Mouse (Mus musculus) intestine, embryonic 16.5 days (tissue): ENCODE results near the gene Spata25. TPM values are rescaled to one million over a fixed set of nuclear protein-coding genes. Genes with fewer than 3 reads are reported as not detected.
A peak's percentile ranks its signal among the peaks of the same experiment; 100 is the strongest.
"Not testable (repeated sequence)": the region's sequence is repeated elsewhere in the genome, so short reads cannot be mapped to it uniquely, and the experiment has no call there.

ENCODE experiments used
- ATAC-seq: fragments of 200-750 bp; cut with Nextera tagmentation; 2 replicates; pipeline ENCODE4 v1.8.0; 2017; ENCODE audit warnings: moderate TSS enrichment, moderate library complexity
- H3K27ac ChIP-seq: fragments of 300-500 bp; sonication (generic); 2 replicates; pipeline ENCODE4 v1.5.1; 2014; ENCODE audit warnings: mild to moderate bottlenecking, low read length
- H3K27me3 ChIP-seq: fragments of 300-500 bp; sonication (generic); replicated peaks from 2 replicates; pipeline ENCODE4 v1.6.1; 2014; ENCODE audit warnings: low read length, control low read depth, mixed read lengths; ENCODE audit not compliant: control insufficient read depth, insufficient read depth
- H3K36me3 ChIP-seq: fragments of 300-500 bp; sonication (generic); 2 replicates; pipeline ENCODE4 v1.6.1; 2014; ENCODE audit warnings: low read length, control low read depth; ENCODE audit not compliant: control insufficient read depth, insufficient read depth
- H3K4me1 ChIP-seq: fragments of 300-500 bp; sonication (generic); 2 replicates; pipeline ENCODE4 v1.6.1; 2014; ENCODE audit warnings: low read length, control low read depth, mixed read lengths; ENCODE audit not compliant: control insufficient read depth, insufficient read depth
- H3K4me2 ChIP-seq: fragments of 300-500 bp; sonication (generic); 2 replicates; pipeline ENCODE4 v1.6.1; 2014; ENCODE audit warnings: low read depth, low read length, control low read depth
- H3K4me3 ChIP-seq: fragments of 300-500 bp; sonication (generic); 2 replicates; pipeline ENCODE4 v1.5.1; 2014; ENCODE audit warnings: mild to moderate bottlenecking, low read length
- H3K9ac ChIP-seq: fragments of 300-500 bp; sonication (generic); 2 replicates; pipeline ENCODE4 v1.6.1; 2014; ENCODE audit warnings: low read depth, low read length
- H3K9me3 ChIP-seq: fragments of 300-500 bp; sonication (generic); 2 replicates; pipeline ENCODE4 v1.6.1; 2016; ENCODE audit warnings: low read length, control low read depth; ENCODE audit not compliant: control insufficient read depth
- WGBS: fragments of 180-500 bp; shearing (Covaris S2); extraction: QIAGEN DNeasy Blood & Tissue Kit; methylation state at CpG from one replicate; pipeline ENCODE4 v1.1.7; 2014; 5-methylcytosine and 5-hydroxymethylcytosine counted together
- polyA plus RNA-seq: library from polyadenylated mRNA; unstranded; fragments of >200 nt; fragmentation: Nextera tagmentation; extraction: Ambion mirVana; gene quantifications from 2 replicates; pipeline ENCODE4 v1.2.1, GENCODE M21; 2015

Spata25 gene
- polyA plus RNA-seq, 1 experiment from 2014 or later: not detected

- no peak within 1 kb of the TSS; the same call in 1 of the 2 replicates for H3K27ac ChIP-seq
- ATAC-seq: peak; percentile 38; the same call in 1 of the 2 replicates
- H3K9me3 ChIP-seq: no peaks in the 10 kb centered on the region
- H3K9ac ChIP-seq: peak within 1 kb of the TSS; percentile 72
- H3K36me3 ChIP-seq: no peaks in the 10 kb centered on the region
- H3K27me3 ChIP-seq: peaks cover 17% of the 10 kb centered on the region
- peaks cover 34% of the 10 kb centered on the region for H3K4me1 ChIP-seq
- peak within 1 kb of the TSS; percentile 96 for H3K4me2 ChIP-seq
- under 1% methylated on average over 46 of the region's 47 CpGs for WGBS
- peak within 1 kb of the TSS; percentile 57 for H3K4me3 ChIP-seq
Observed at GRCm38 (mm10) chr2:164857101-164857821, 28.9 kb upstream of the Spata25 start, which contains the start of gene Pltp. Gene Pltp, minus strand, starts transcription at chr2:164857711.

GRCm38 (mm10) chr2:164856309-164857100 lies 28.2 kb upstream of the Spata25 start:
- 2% methylated on average over 42 of the region's 42 CpGs for WGBS
- Histone ChIP-seq H3K4me3 (peak overlapping the region; percentile 57), H3K27me3 (peaks cover 17% of the 10 kb centered on the region), H3K9ac (peak overlapping the region; percentile 72), H3K4me1 (peaks cover 28% of the 10 kb centered on the region), H3K27ac (no peak overlapping the region), H3K4me2 (peak overlapping the region; percentile 96), H3K9me3 (no peaks in the 10 kb centered on the region), H3K36me3 (no peaks in the 10 kb centered on the region)
- peak; percentile 21; the same call in 1 of the 2 replicates for ATAC-seq

- H3K36me3 ChIP-seq, H3K4me2 ChIP-seq, H3K4me3 ChIP-seq, H3K9ac ChIP-seq, H3K27ac ChIP-seq, ATAC-seq, H3K9me3 ChIP-seq: not testable (repeated sequence)
- WGBS: 77% methylated on average over 5 of the region's 5 CpGs
- Histone ChIP-seq H3K27me3 (peaks cover 17% of the 10 kb centered on the region), H3K4me1 (peaks cover 27% of the 10 kb centered on the region)
Observed at GRCm38 (mm10) chr2:164855572-164855971, 27.2 kb upstream of the Spata25 start.

GRCm38 (mm10) chr2:164850061-164850460 lies 21.7 kb upstream of the Spata25 start:
- ATAC-seq: no peak
- H3K27ac ChIP-seq: no peak overlapping the region
- no peak overlapping the region for H3K4me2 ChIP-seq
- no peak overlapping the region for H3K9ac ChIP-seq
- 0 out of 2 replicates have a peak, but pooled peaks cover 2% of the 10 kb centered on the region for H3K27me3 ChIP-seq
- H3K9me3 ChIP-seq: no peaks in the 10 kb centered on the region
- WGBS: 85% methylated on average over 8 of the region's 8 CpGs
- no peak overlapping the region for H3K4me3 ChIP-seq
- H3K4me1 ChIP-seq: 0 out of 2 replicates have a peak, but pooled peaks cover 2% of the 10 kb centered on the region
- H3K36me3 ChIP-seq: no peaks in the 10 kb centered on the region

GRCm38 (mm10) chr2:164845782-164846181 lies 17.4 kb upstream of the Spata25 start:
- 52% methylated on average over 3 of the region's 3 CpGs for WGBS
- Histone ChIP-seq H3K36me3 (no peaks in the 10 kb centered on the region), H3K9me3 (no peaks in the 10 kb centered on the region), H3K4me2 (no peak overlapping the region), H3K9ac (no peak overlapping the region), H3K27ac (no peak overlapping the region), H3K4me3 (no peak overlapping the region), H3K4me1 (no peaks in the 10 kb centered on the region), H3K27me3 (no peaks in the 10 kb centered on the region)
- ATAC-seq: no peak

GRCm38 (mm10) chr2:164835164-164835563 lies 6.8 kb upstream of the Spata25 start:
- no peak for ATAC-seq
- Histone ChIP-seq H3K27me3 (no peaks in the 10 kb centered on the region), H3K4me3 (peak overlapping the region; percentile 77), H3K4me1 (peaks cover 15% of the 10 kb centered on the region), H3K9ac (peak overlapping the region; percentile 87), H3K9me3 (no peaks in the 10 kb centered on the region), H3K4me2 (peak overlapping the region; percentile 99), H3K36me3 (peaks cover 23% of the 10 kb centered on the region), H3K27ac (0 out of 2 replicates have a peak overlapping the region, but pooled peaks have one; percentile 1)
- 94% methylated on average over 4 of the region's 4 CpGs for WGBS

GRCm38 (mm10) chr2:164834531-164834930 lies 6.2 kb upstream of the Spata25 start:
- peak overlapping the region; percentile 99 for H3K4me2 ChIP-seq
- peak overlapping the region; percentile 95; the same call in 1 of the 2 replicates for H3K27ac ChIP-seq
- WGBS: 34% methylated on average over 8 of the region's 8 CpGs

GRCm38 (mm10) chr2:164833314-164833959 lies 5.1 kb upstream of the Spata25 start, which contains the start of gene Neurl2:
Gene Neurl2, minus strand, starts transcription at chr2:164833456.
- H3K27ac ChIP-seq: peak within 1 kb of the TSS; percentile 95
- peak within 1 kb of the TSS; percentile 87 for H3K9ac ChIP-seq
- peaks cover 15% of the 10 kb centered on the region for H3K36me3 ChIP-seq
- H3K4me2 ChIP-seq: peak within 1 kb of the TSS; percentile 99
- WGBS: under 1% methylated on average over 31 of the region's 31 CpGs
- no peaks in the 10 kb centered on the region for H3K9me3 ChIP-seq
- peak; percentile 64 for ATAC-seq
- H3K4me3 ChIP-seq: peak within 1 kb of the TSS; percentile 77
- no peaks in the 10 kb centered on the region for H3K27me3 ChIP-seq
- H3K4me1 ChIP-seq: peaks cover 15% of the 10 kb centered on the region

More at GRCm38 (mm10) chr2:164834531-164834930, 6.2 kb upstream of the Spata25 start:
- peak overlapping the region; percentile 77 for H3K4me3 ChIP-seq
- peaks cover 20% of the 10 kb centered on the region for H3K36me3 ChIP-seq
- H3K4me1 ChIP-seq: peaks cover 15% of the 10 kb centered on the region
- H3K27me3 ChIP-seq: no peaks in the 10 kb centered on the region
- H3K9ac ChIP-seq: peak overlapping the region; percentile 87
- no peaks in the 10 kb centered on the region for H3K9me3 ChIP-seq
- peak; percentile 24 for ATAC-seq
